Mouse (Mus musculus): ENCODE data around the gene Luc7l3. TPM values are rescaled to one million over a fixed set of nuclear protein-coding genes. Genes with fewer than 3 reads are reported as not detected.

The Luc7l3 gene
- polyA plus RNA-seq (2015; fragmentation: Nextera tagmentation; extraction: Ambion mirVana), result 164 and 173 TPM in 2 replicates

DNA sequence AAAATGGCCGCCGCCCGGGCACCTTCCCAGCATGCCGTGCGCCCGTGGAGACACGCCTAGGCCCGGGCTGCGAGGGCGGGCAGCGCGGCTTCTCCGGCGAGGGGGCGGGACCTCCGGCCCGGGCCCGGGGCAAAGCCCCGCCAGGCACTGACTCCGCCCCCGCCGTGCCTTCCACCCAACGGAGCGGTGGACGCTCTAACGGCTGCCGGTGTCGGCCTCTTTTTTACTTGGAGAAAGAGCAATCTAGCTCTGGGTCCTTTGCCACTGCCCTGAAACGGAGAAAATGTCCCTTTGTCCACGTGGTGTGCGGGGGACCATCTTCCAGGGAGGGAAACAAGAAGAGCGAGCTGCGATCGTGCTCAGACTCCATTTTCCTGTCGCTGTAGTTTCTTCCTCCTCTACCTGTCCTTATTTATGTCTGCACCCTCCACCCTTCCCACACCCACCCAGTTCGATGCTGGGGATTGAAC is at the start of gene Luc7l3:
Gene Luc7l3 (minus strand): TSS at position 58 of the 470 bp plus-strand sequence.
- peak within 1 kb of the TSS; percentile 100 for H3K9ac ChIP-seq
- H3K4me2 ChIP-seq, result peak within 1 kb of the TSS; percentile 87
- H3K4me1 ChIP-seq, result peaks cover 52% of the 10 kb centered on the region
- no peaks in the 10 kb centered on the region for H3K9me3 ChIP-seq (replicated peaks)
- H3K27me3 ChIP-seq, result no peaks in the 10 kb centered on the region
- peaks cover 9% of the 10 kb centered on the region; the same call in 1 of the 2 replicates for H3K36me3 ChIP-seq (ENCODE audit: poor library complexity, severe bottlenecking)
- H3K4me3 ChIP-seq, result peak within 1 kb of the TSS; percentile 100
- peak; percentile 95 for ATAC-seq
- WGBS, result under 1% methylated on average over 36 of the region's 36 CpGs
- H3K27ac ChIP-seq, result peak within 1 kb of the TSS; percentile 97

DNA sequence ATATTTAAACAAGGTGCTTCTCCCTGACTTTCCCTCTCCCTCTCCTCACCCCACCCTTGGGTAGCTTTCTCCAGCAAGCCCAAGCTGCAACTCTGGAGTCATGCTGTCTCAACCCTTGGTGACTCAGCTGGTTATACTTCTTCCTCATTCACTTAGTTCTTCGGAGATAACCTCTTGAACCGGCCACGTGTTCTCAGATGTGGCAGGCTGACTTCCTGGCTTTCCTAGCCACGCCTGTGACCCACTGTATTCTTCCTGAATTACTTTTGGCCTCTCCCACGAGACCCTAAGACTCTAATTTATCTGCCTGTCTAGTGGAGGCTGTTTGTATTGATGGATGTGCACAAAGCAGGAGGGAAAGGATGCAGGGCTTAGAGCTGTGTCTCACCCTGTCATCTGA is 49.0 kb upstream of the Luc7l3 start:
- no peak for ATAC-seq
- Histone ChIP-seq H3K4me3 (no peak overlapping the region), H3K9me3 (replicated peaks) (peaks cover 3% of the 10 kb centered on the region; the same call in 1 of the 2 replicates), H3K4me1 (no peaks in the 10 kb centered on the region), H3K27me3 (no peaks in the 10 kb centered on the region), H3K9ac (no peak overlapping the region), H3K36me3 (ENCODE audit: poor library complexity, severe bottlenecking) (no peaks in the 10 kb centered on the region), H3K27ac (no peak overlapping the region), H3K4me2 (no peak overlapping the region)
- WGBS, result 53% methylated on average over 5 of the region's 5 CpGs

DNA sequence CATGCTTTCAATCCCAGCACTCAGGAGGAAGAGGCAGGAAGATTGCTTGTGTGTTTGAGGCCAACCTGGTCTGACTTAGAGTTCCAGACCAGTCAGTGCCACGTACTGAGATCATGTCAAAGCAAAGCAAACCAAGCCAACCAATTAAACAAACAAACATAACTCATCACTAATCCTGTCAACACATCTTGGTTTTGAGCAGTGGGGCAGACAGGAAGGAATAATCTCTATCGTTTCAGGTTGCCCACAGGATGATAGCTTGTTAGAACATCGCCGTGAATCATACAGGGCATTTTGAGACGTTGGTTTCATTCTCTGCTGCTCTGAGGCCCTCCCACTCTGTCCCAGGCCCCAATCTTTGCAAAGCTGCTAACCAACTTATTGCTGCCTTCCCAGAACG is 48.2 kb upstream of the Luc7l3 start:
- H3K36me3 ChIP-seq (ENCODE audit: poor library complexity, severe bottlenecking), result no peaks in the 10 kb centered on the region
- H3K9ac ChIP-seq, result no peak overlapping the region
- H3K4me2 ChIP-seq, result no peak overlapping the region
- ATAC-seq, result no peak
- no peak overlapping the region for H3K4me3 ChIP-seq
- peaks cover 3% of the 10 kb centered on the region; the same call in 1 of the 2 replicates for H3K9me3 ChIP-seq (replicated peaks)
- no peak overlapping the region for H3K27ac ChIP-seq
- 84% methylated on average over 6 of the region's 6 CpGs for WGBS
- no peaks in the 10 kb centered on the region for H3K4me1 ChIP-seq
- no peaks in the 10 kb centered on the region for H3K27me3 ChIP-seq

DNA sequence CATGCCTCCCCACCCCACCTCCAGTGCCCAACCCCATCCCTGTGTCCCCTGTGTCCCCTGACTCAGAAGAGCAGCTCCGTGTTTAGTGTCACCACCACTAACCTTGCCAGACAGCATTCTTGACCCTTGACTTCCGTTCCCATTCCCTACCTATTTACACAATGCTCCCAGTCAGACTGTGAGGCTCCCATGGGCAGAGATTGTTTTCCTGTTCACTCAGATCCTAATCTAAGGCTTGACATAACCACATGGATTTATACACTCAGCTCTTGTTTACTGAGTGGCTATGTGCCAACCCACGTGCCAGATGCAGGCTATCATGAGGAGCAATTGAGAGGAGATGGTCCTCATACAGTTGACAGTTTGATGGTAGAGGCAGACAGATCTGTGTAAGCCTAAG is 43.6 kb upstream of the Luc7l3 start:
- no peak overlapping the region for H3K9ac ChIP-seq
- no peak overlapping the region for H3K4me3 ChIP-seq
- H3K36me3 ChIP-seq (ENCODE audit: poor library complexity, severe bottlenecking), result no peaks in the 10 kb centered on the region
- H3K27ac ChIP-seq, result no peak overlapping the region
- no peaks in the 10 kb centered on the region for H3K4me1 ChIP-seq
- H3K4me2 ChIP-seq, result no peak overlapping the region
- H3K27me3 ChIP-seq, result no peaks in the 10 kb centered on the region
- 80% methylated on average over 3 of the region's 3 CpGs for WGBS
- peaks cover 3% of the 10 kb centered on the region; the same call in 1 of the 2 replicates for H3K9me3 ChIP-seq (replicated peaks)
- ATAC-seq, result no peak

GRCm38 (mm10) chr11:94363690-94364089 is 41.9 kb upstream of the Luc7l3 start:
- WGBS, result 82% methylated on average over 7 of the region's 7 CpGs
- Histone ChIP-seq H3K4me2 (no peak overlapping the region), H3K4me3 (no peak overlapping the region), H3K9me3 (replicated peaks) (peaks cover 3% of the 10 kb centered on the region; the same call in 1 of the 2 replicates), H3K27ac (no peak overlapping the region), H3K27me3 (no peaks in the 10 kb centered on the region), H3K4me1 (no peaks in the 10 kb centered on the region), H3K36me3 (ENCODE audit: poor library complexity, severe bottlenecking) (no peaks in the 10 kb centered on the region), H3K9ac (no peak overlapping the region)
- ATAC-seq, result no peak

DNA sequence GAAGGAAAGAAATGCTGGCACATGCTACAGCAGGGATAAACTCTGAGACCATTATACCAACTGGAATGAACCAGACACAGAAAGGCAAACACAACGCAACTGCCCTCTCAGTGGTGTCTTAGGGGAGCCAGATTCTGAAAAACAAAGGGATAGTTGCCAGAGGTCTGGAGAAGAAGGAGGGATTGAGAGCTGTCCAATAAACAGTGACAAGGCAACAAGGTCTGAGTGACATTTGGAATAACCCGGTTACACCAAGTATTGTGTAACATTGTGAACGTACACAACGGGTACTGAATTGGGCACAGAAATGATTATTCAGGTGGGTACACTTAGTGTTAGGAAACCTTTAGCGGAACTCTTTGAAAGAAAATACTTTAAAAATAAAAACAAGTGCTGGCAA is 40.3 kb upstream of the Luc7l3 start:
- 92% methylated on average over 5 of the region's 5 CpGs for WGBS
- H3K4me3 ChIP-seq, result no peak overlapping the region
- H3K4me1 ChIP-seq, result no peaks in the 10 kb centered on the region

DNA sequence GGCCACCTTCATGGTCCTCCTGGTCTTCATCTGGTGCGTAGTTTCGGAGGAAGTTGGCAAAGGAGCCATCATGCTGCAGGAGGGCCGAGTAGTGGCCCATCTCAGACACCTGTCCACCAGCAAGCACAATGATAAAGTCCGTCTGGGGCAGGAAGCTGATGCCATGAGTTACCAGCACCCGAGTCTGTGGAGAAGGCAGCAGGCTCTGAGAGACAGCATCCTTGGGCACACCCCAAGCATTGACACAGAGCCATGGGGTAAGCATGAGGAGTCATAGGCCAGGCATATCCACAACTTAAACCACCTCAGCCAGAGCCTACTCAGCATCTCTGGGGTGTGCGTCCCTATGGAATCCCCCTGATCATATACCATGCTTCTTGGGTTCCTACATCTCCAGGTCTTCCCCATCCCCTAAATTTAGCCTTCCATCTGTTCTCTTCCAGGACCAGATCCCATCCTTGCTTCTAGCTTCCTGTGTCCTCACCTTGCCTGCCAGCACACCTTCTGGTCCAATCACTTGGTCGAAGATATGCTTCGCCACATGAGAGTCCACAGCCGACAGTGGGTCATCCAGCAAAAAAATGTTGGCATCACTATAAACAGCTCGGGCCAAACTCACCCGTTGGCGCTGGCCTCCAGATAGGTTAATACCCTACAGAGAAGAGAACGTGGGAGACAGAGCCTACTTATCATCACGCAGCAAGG is 39.5 kb upstream of the Luc7l3 start:
- Histone ChIP-seq H3K36me3 (ENCODE audit: poor library complexity, severe bottlenecking) (no peaks in the 10 kb centered on the region), H3K4me3 (no peak overlapping the region), H3K9me3 (replicated peaks) (peaks cover 3% of the 10 kb centered on the region; the same call in 1 of the 2 replicates), H3K4me1 (no peaks in the 10 kb centered on the region), H3K27ac (no peak overlapping the region), H3K4me2 (no peak overlapping the region), H3K27me3 (no peaks in the 10 kb centered on the region), H3K9ac (no peak overlapping the region)
- WGBS, result 95% methylated on average over 14 of the region's 14 CpGs
- ATAC-seq, result no peak

More for the DNA sequence above, 40.3 kb upstream of the Luc7l3 start:
- ATAC-seq, result no peak
- no peak overlapping the region for H3K27ac ChIP-seq
- H3K27me3 ChIP-seq, result no peaks in the 10 kb centered on the region
- H3K9me3 ChIP-seq (replicated peaks), result peaks cover 3% of the 10 kb centered on the region; the same call in 1 of the 2 replicates
- H3K36me3 ChIP-seq (ENCODE audit: poor library complexity, severe bottlenecking), result no peaks in the 10 kb centered on the region
- H3K9ac ChIP-seq, result no peak overlapping the region
- H3K4me2 ChIP-seq, result no peak overlapping the region

DNA sequence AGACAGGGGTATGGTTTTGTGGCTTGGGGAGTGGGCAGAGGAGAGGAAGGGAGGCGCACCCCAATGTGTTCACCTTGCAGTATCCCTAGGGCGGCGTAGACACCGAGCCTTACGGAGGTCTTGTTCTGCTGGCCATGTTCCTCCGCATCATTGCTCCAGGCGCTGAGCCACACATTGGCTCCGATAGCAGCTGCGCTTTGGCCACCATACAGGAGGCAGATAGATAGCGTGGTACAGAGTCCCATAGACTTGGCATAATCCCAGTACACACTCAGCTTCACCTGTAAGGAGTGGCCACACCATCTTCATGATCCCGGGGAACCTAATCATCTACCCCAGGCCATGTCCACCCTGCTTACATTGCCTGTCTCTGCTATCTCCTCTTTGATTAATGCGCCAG is 37.4 kb upstream of the Luc7l3 start:
- Histone ChIP-seq H3K4me3 (no peak overlapping the region), H3K27me3 (no peaks in the 10 kb centered on the region), H3K4me2 (no peak overlapping the region), H3K4me1 (no peaks in the 10 kb centered on the region), H3K9me3 (replicated peaks) (no peaks in the 10 kb centered on the region), H3K9ac (no peak overlapping the region), H3K36me3 (ENCODE audit: poor library complexity, severe bottlenecking) (no peaks in the 10 kb centered on the region), H3K27ac (no peak overlapping the region)
- 98% methylated on average over 12 of the region's 12 CpGs for WGBS
- no peak for ATAC-seq

DNA sequence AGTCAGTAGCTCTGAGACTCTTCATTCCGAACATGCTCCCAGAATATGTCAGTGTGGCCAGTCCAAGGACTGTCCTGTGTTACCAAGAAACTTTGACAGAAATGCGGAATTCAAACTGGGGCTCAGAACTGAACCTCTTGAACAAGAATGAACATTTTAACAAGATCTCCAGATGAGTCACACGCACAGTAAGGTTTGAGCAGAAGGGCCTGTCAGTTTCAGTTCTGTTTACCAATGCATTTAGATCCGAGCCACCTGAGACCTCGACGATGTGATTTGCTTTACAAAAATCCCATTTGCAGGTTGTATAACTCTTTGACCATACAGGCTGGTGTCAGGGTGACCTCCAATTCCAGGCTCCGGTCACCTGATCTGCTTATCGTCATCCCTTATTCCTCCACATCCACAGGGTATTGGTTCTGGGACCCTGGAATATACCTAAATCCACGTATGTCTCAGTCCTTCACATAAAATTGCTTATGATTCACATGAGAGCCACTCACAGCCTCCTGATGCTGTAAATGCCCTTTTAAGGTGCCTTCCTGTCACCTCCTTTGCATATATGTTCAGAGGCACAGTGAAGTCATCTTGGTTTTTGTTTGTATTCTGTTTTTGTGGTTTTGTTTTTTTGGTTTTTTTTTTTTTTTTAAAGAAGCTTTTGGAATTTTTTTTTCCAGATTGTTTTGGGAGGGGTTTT is 33.9 kb upstream of the Luc7l3 start:
- ATAC-seq, result no peak
- H3K27me3 ChIP-seq, result 0 out of 2 replicates have a peak, but pooled peaks cover 3% of the 10 kb centered on the region
- H3K4me3 ChIP-seq, result no peak overlapping the region
- H3K36me3 ChIP-seq (ENCODE audit: poor library complexity, severe bottlenecking), result no peaks in the 10 kb centered on the region
- no peaks in the 10 kb centered on the region for H3K4me1 ChIP-seq
- H3K27ac ChIP-seq, result no peak overlapping the region
- H3K9ac ChIP-seq, result no peak overlapping the region
- H3K4me2 ChIP-seq, result no peak overlapping the region
- no peaks in the 10 kb centered on the region for H3K9me3 ChIP-seq (replicated peaks)
- whole genome bisulfite sequencing, result 86% methylated on average over 9 of the region's 9 CpGs

GRCm38 (mm10) chr11:94351094-94351493 is 29.3 kb upstream of the Luc7l3 start:
- H3K9ac ChIP-seq, result no peak overlapping the region
- no peak overlapping the region for H3K4me3 ChIP-seq
- H3K27me3 ChIP-seq, result 0 out of 2 replicates have a peak, but pooled peaks cover 3% of the 10 kb centered on the region
- no peak for ATAC-seq
- H3K4me2 ChIP-seq, result no peak overlapping the region
- no peaks in the 10 kb centered on the region for H3K4me1 ChIP-seq
- H3K36me3 ChIP-seq (ENCODE audit: poor library complexity, severe bottlenecking), result no peaks in the 10 kb centered on the region
- 39% methylated on average over 3 of the region's 3 CpGs for WGBS
- H3K27ac ChIP-seq, result no peak overlapping the region
- no peaks in the 10 kb centered on the region for H3K9me3 ChIP-seq (replicated peaks)

DNA sequence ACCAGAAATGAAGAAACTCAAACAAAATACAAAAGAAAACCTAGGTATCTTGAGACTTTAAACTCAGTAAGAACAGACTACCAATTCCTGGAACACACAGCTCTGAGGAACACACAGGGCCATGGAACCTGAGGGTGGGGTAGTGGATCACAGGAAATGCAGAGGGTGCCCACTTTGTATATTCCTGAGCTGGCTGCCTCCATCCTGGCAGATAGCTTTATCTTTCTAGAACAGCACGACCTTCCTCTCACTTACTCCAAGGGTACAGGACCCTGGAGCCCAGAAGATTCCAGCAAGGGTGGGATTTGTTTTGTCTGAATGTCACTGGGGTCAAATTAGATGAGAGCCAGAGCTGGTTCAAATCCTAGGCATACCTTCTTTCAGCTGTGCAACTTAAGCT is 28.5 kb upstream of the Luc7l3 start:
- no peak for ATAC-seq
- no peaks in the 10 kb centered on the region for H3K36me3 ChIP-seq (ENCODE audit: poor library complexity, severe bottlenecking)
- H3K9me3 ChIP-seq (replicated peaks), result no peaks in the 10 kb centered on the region
- 0 out of 2 replicates have a peak, but pooled peaks cover 3% of the 10 kb centered on the region for H3K27me3 ChIP-seq
- H3K4me1 ChIP-seq, result no peaks in the 10 kb centered on the region
- H3K4me2 ChIP-seq, result no peak overlapping the region
- 89% methylated on average over 1 of the region's 1 CpGs for WGBS
- no peak overlapping the region for H3K9ac ChIP-seq
- no peak overlapping the region for H3K27ac ChIP-seq
- H3K4me3 ChIP-seq, result no peak overlapping the region

GRCm38 (mm10) chr11:94349839-94350238 is 28.1 kb upstream of the Luc7l3 start:
- Histone ChIP-seq H3K4me2 (no peak overlapping the region), H3K27ac (no peak overlapping the region), H3K4me3 (no peak overlapping the region), H3K36me3 (ENCODE audit: poor library complexity, severe bottlenecking) (no peaks in the 10 kb centered on the region), H3K9me3 (replicated peaks) (no peaks in the 10 kb centered on the region), H3K9ac (no peak overlapping the region), H3K4me1 (no peaks in the 10 kb centered on the region), H3K27me3 (0 out of 2 replicates have a peak, but pooled peaks cover 3% of the 10 kb centered on the region)
- WGBS, result 90% methylated on average over 2 of the region's 2 CpGs
- no peak for ATAC-seq
